Mouse (Mus musculus) embryonic facial prominence, embryonic 14.5 days (tissue): Measurements from ENCODE around the gene Prss16. TPM values are rescaled to one million over a fixed set of nuclear protein-coding genes. Genes with fewer than 3 reads are reported as not detected.
A peak's percentile ranks its signal among the peaks of the same experiment; 100 is the strongest.

ENCODE experiments used
- ATAC-seq: fragments of 200-750 bp; cut with Nextera tagmentation; 2 replicates; pipeline ENCODE4 v1.8.0; 2017; ENCODE audit warnings: low read depth, moderate number of reproducible peaks, moderate TSS enrichment
- DNase-seq: peaks from one replicate; pipeline ENCODE4 v3.0.0-alpha.2; 2015; ENCODE audit warnings: low spot score
- H3K27ac ChIP-seq: fragments of 300-500 bp; sonication (generic); replicated peaks from 2 replicates; pipeline ENCODE4 v1.5.1; 2014; ENCODE audit warnings: low read depth, mild to moderate bottlenecking, low read length, moderate library complexity
- H3K27me3 ChIP-seq: fragments of 300-500 bp; sonication (generic); replicated peaks from 2 replicates; pipeline ENCODE4 v1.6.1; 2014; ENCODE audit warnings: low read length; ENCODE audit not compliant: control insufficient read depth, insufficient read depth
- H3K36me3 ChIP-seq: fragments of 300-500 bp; sonication (generic); 2 replicates; pipeline ENCODE4 v1.6.1; 2014; ENCODE audit warnings: low read length, mixed read lengths; ENCODE audit not compliant: control insufficient read depth, insufficient read depth
- H3K4me1 ChIP-seq: fragments of 300-500 bp; sonication (generic); 2 replicates; pipeline ENCODE4 v1.6.1; 2014; ENCODE audit warnings: antibody characterized with exemption, low read length; ENCODE audit not compliant: control insufficient read depth, insufficient read depth
- H3K4me2 ChIP-seq: fragments of 300-500 bp; sonication (generic); 2 replicates; pipeline ENCODE4 v1.6.1; 2014; ENCODE audit warnings: low read depth, mild to moderate bottlenecking, low read length, moderate library complexity, mixed read lengths
- H3K4me3 ChIP-seq: fragments of 300-500 bp; sonication (generic); 2 replicates; pipeline ENCODE4 v1.5.1; 2014; ENCODE audit warnings: low read depth, mild to moderate bottlenecking, low read length
- H3K9ac ChIP-seq: fragments of 300-500 bp; sonication (generic); 2 replicates; pipeline ENCODE4 v1.6.1; 2014; ENCODE audit warnings: low read depth, mild to moderate bottlenecking, low read length, moderate library complexity, mixed read lengths
- H3K9me3 ChIP-seq: fragments of 300-500 bp; sonication (generic); 2 replicates; pipeline ENCODE4 v1.6.1; 2016; ENCODE audit warnings: low read length; ENCODE audit not compliant: control insufficient read depth
- WGBS: fragments of 180-500 bp; shearing (Covaris S2); extraction: QIAGEN DNeasy Blood & Tissue Kit; methylation state at CpG from one replicate; pipeline ENCODE4 v1.1.7; 2014; 5-methylcytosine and 5-hydroxymethylcytosine counted together
- microRNA-seq: library from miRNA; unstranded; fragments of <30 nt; microRNA quantifications from one replicate; pipeline ENCODE4, GENCODE M21; 2016; ENCODE audit warnings: borderline number of aligned reads
- polyA plus RNA-seq: library from polyadenylated mRNA; unstranded; fragments of >200 nt; fragmentation: Nextera tagmentation; extraction: Ambion mirVana; gene quantifications from 2 replicates; pipeline ENCODE4 v1.2.1, GENCODE M21; 2014

Prss16 gene
- polyA plus RNA-seq, 1 experiment from 2014 or later = 0.70 TPM

GRCm38 (mm10) chr13:21974726-21975473 is 34.6 kb downstream of the Prss16 start:
- ATAC-seq (peak; percentile 96), DNase-seq (peak; percentile 87)
- Histone ChIP-seq H3K9ac (peak overlapping the region; percentile 73), H3K4me3 (peak overlapping the region; percentile 62), H3K27me3 (peaks cover 8% of the 10 kb centered on the region), H3K9me3 (no peaks in the 10 kb centered on the region), H3K4me1 (no peaks in the 10 kb centered on the region), H3K27ac (peak overlapping the region; percentile 90), H3K4me2 (peak overlapping the region; percentile 47), H3K36me3 (no peaks in the 10 kb centered on the region)
- 3% methylated on average over 20 of the region's 20 CpGs for WGBS

- peak; percentile 94 for DNase-seq
- ATAC-seq = peak; percentile 89
- WGBS = under 1% methylated on average over 23 of the region's 23 CpGs
Measured at GRCm38 (mm10) chr13:21974221-21974725, 35.3 kb downstream of the Prss16 start.

GRCm38 (mm10) chr13:21971641-21972040 is 37.9 kb downstream of the Prss16 start:
- no peak for DNase-seq
- WGBS = 33% methylated on average over 3 of the region's 3 CpGs

More at GRCm38 (mm10) chr13:21974221-21974725, 35.3 kb downstream of the Prss16 start:
- H3K4me1 ChIP-seq = no peaks in the 10 kb centered on the region
- no peaks in the 10 kb centered on the region for H3K9me3 ChIP-seq
- H3K4me2 ChIP-seq = peak overlapping the region; percentile 47
- peaks cover 4% of the 10 kb centered on the region for H3K27me3 ChIP-seq
- no peaks in the 10 kb centered on the region for H3K36me3 ChIP-seq
- peak overlapping the region; percentile 90 for H3K27ac ChIP-seq
- H3K4me3 ChIP-seq = peak overlapping the region; percentile 62
- H3K9ac ChIP-seq = peak overlapping the region; percentile 73

GRCm38 (mm10) chr13:21969816-21970215 is 39.7 kb downstream of the Prss16 start:
- Histone ChIP-seq H3K4me2 (no peak overlapping the region), H3K4me1 (no peaks in the 10 kb centered on the region), H3K27me3 (no peaks in the 10 kb centered on the region), H3K27ac (no peak overlapping the region), H3K9me3 (no peaks in the 10 kb centered on the region), H3K36me3 (no peaks in the 10 kb centered on the region), H3K9ac (no peak overlapping the region), H3K4me3 (no peak overlapping the region)
- no peak for DNase-seq
- no peak for ATAC-seq
- WGBS = 41% methylated on average over 2 of the region's 2 CpGs

More at GRCm38 (mm10) chr13:21971641-21972040, 37.9 kb downstream of the Prss16 start:
- Histone ChIP-seq H3K9me3 (no peaks in the 10 kb centered on the region), H3K9ac (no peak overlapping the region), H3K4me3 (no peak overlapping the region), H3K27ac (no peak overlapping the region), H3K4me2 (no peak overlapping the region), H3K4me1 (no peaks in the 10 kb centered on the region), H3K27me3 (no peaks in the 10 kb centered on the region), H3K36me3 (no peaks in the 10 kb centered on the region)
- ATAC-seq = no peak

- Histone ChIP-seq H3K9ac (no peak overlapping the region), H3K4me3 (no peak overlapping the region), H3K9me3 (no peaks in the 10 kb centered on the region), H3K4me1 (no peaks in the 10 kb centered on the region), H3K4me2 (no peak overlapping the region), H3K36me3 (no peaks in the 10 kb centered on the region), H3K27me3 (no peaks in the 10 kb centered on the region), H3K27ac (no peak overlapping the region)
- WGBS = 31% methylated on average over 1 of the region's 1 CpGs
- DNase-seq (no peak), ATAC-seq (no peak)
Measured at GRCm38 (mm10) chr13:21969269-21969668, 40.3 kb downstream of the Prss16 start.

Small RNA genes lying within 50 kb of the gene (microRNA-seq; reads per million reads assigned to microRNA genes)
- gene Gm44390 = not detected
- gene Gm44486 = not detected

Other genes starting within 250 kb of the Prss16 start
- 10.0 and 11.8 TPM in 2 replicates for gene Hist1h1b, start 229.1 kb downstream of the Prss16 start, polyA plus RNA-seq
- 127 and 141 TPM in 2 replicates for gene Hist1h3i, start 226.4 kb downstream of the Prss16 start, polyA plus RNA-seq
- 6.0 and 6.4 TPM in 2 replicates for gene Hist1h2an, start 222.5 kb downstream of the Prss16 start, polyA plus RNA-seq
- 0.56 and 0.61 TPM in 2 replicates for gene Hist1h2bp, start 222.3 kb downstream of the Prss16 start, polyA plus RNA-seq
- 13.6 and 14.1 TPM in 2 replicates for gene Hist1h2bq, start 199.5 kb downstream of the Prss16 start, polyA plus RNA-seq
- not detected in 2 replicates for gene Hist1h2ao, start 199.3 kb downstream of the Prss16 start, polyA plus RNA-seq
- not detected in 2 replicates for gene Hist1h4m, start 198.0 kb downstream of the Prss16 start, polyA plus RNA-seq
- gene Hist1h4n, start 177.5 kb downstream of the Prss16 start, polyA plus RNA-seq = 14.1 and 16.4 TPM in 2 replicates
- 2,692 and 2,964 TPM in 2 replicates for gene Hist1h2ap, start 176.2 kb downstream of the Prss16 start, polyA plus RNA-seq
- gene Hist1h2br, start 176.0 kb downstream of the Prss16 start, polyA plus RNA-seq = 13.5 and 14.4 TPM in 2 replicates
- gene Zfp184, start 64.6 kb downstream of the Prss16 start, polyA plus RNA-seq = 7.6 and 8.9 TPM in 2 replicates
- 0.11 and 0.13 TPM in 2 replicates for gene Pom121l2, start 28.5 kb downstream of the Prss16 start, polyA plus RNA-seq
- 13.1 TPM in 1 of 2 replicates, not detected in the other for gene Hist1h2ah, start 25.8 kb upstream of the Prss16 start, polyA plus RNA-seq
- gene Hist1h2bk, start 26.1 kb upstream of the Prss16 start, polyA plus RNA-seq = 3.9 and 6.6 TPM in 2 replicates
- gene Hist1h4i, start 31.6 kb upstream of the Prss16 start, polyA plus RNA-seq = 11.8 and 13.3 TPM in 2 replicates
- gene Hist1h2ag, start 33.2 kb upstream of the Prss16 start, polyA plus RNA-seq = 24.9 and 28.8 TPM in 2 replicates
- gene Hist1h2bj, start 33.5 kb upstream of the Prss16 start, polyA plus RNA-seq = 3.4 and 7.4 TPM in 2 replicates
- gene Vmn1r188, start 74.7 kb upstream of the Prss16 start, polyA plus RNA-seq = not detected in 2 replicates
- 0.10 TPM in 1 of 2 replicates, not detected in the other for gene Vmn1r189, start 96.1 kb upstream of the Prss16 start, polyA plus RNA-seq
- gene Vmn1r191, start 174.2 kb upstream of the Prss16 start, polyA plus RNA-seq = not detected in 2 replicates
- gene Vmn1r192, start 181.4 kb upstream of the Prss16 start, polyA plus RNA-seq = not detected in 2 replicates
- gene Vmn1r193, start 213.4 kb upstream of the Prss16 start, polyA plus RNA-seq = not detected in 2 replicates
- gene Vmn1r194, start 234.5 kb upstream of the Prss16 start, polyA plus RNA-seq = not detected in 2 replicates